Mouse (Mus musculus): ENCODE measurements around the gene Kmt2e. TPM values are rescaled to one million over a fixed set of nuclear protein-coding genes. Genes with fewer than 3 reads are reported as not detected.

Kmt2e gene
- polyA plus RNA-seq, 2 experiments: 8.0 to 24.7 TPM

GRCm38 (mm10) chr5:23394366-23395145, 39.7 kb upstream of the Kmt2e start:
- Histone ChIP-seq H3K4me2 (ENCODE audit: low read depth) (no peak overlapping the region), H3K27me3 (ENCODE audit: control insufficient read depth, insufficient read depth, low read length) (no peaks in the 10 kb centered on the region), H3K9ac (replicated peaks) (no peak overlapping the region), H3K36me3 (replicated peaks; ENCODE audit: control insufficient read depth, insufficient read depth, low read depth) (no peaks in the 10 kb centered on the region), H3K9me3 (ENCODE audit: control insufficient read depth, low read length) (no peaks in the 10 kb centered on the region), H3K27ac (no peak overlapping the region), H3K4me1 (replicated peaks; ENCODE audit: control insufficient read depth in 2 of 2, insufficient read depth in 2 of 2, low read length in 1 of 2) (no peaks in the 10 kb centered on the region), H3K4me3 (ENCODE audit: insufficient read depth in 1 of 2, low read depth in 2 of 2, low read length in 2 of 2) (no peak overlapping the region)
- WGBS (ENCODE audit: insufficient replicate concordance): 33% methylated on average over 3 of the region's 3 CpGs
- TF ChIP-seq EP300 (IDR thresholded peaks at IDR 0.05; ENCODE audit: low read depth) (no peak), CTCF (IDR thresholded peaks at IDR 0.05; ENCODE audit: low read depth) (no peak)
- no peak for ATAC-seq (ENCODE audit: insufficient read depth)
- no peak for DNase-seq (ENCODE audit: low read depth in 3 of 3, low spot score in 3 of 3)

GRCm38 (mm10) chr5:23395721-23396120, 38.5 kb upstream of the Kmt2e start:
- TF ChIP-seq CTCF (IDR thresholded peaks at IDR 0.05; ENCODE audit: low read depth) (no peak), EP300 (IDR thresholded peaks at IDR 0.05; ENCODE audit: low read depth) (no peak)
- no peak overlapping the region for H3K27ac ChIP-seq
- no peaks in the 10 kb centered on the region for H3K36me3 ChIP-seq (replicated peaks; ENCODE audit: control insufficient read depth, insufficient read depth, low read depth)
- WGBS (ENCODE audit: insufficient replicate concordance): 40% methylated on average over 3 of the region's 3 CpGs
- no peaks in the 10 kb centered on the region for H3K9me3 ChIP-seq (ENCODE audit: control insufficient read depth, low read length)
- no peak overlapping the region for H3K4me3 ChIP-seq (ENCODE audit: insufficient read depth in 1 of 2, low read depth in 2 of 2, low read length in 2 of 2)
- ATAC-seq (ENCODE audit: insufficient read depth): no peak
- no peak overlapping the region for H3K4me2 ChIP-seq (ENCODE audit: low read depth)
- no peaks in the 10 kb centered on the region for H3K27me3 ChIP-seq (ENCODE audit: control insufficient read depth, insufficient read depth, low read length)
- no peaks in the 10 kb centered on the region for H3K4me1 ChIP-seq (replicated peaks; ENCODE audit: control insufficient read depth in 2 of 2, insufficient read depth in 2 of 2, low read length in 1 of 2)
- DNase-seq (ENCODE audit: low read depth in 3 of 3, low spot score in 3 of 3): no peak
- H3K9ac ChIP-seq (replicated peaks): no peak overlapping the region

DNA sequence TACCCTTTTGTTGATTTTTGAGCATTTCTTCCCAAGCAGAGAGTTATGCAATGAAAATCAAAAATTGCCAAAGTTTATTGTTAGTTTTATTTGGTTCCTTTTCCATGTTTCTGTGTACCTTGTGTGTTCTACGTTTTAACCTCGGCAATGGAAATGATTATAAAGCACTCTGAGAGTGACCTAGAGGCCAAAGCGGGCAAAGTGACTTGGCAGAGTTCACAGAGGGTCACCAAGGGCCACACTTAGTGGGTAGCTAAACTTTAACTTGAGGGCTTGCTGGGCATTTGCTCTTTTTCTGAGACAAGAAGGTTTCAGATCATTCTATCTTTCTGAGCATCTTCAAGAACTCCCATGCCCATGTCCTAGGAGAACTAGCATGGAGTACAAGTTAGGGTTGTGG, 37.5 kb upstream of the Kmt2e start:
- ATAC-seq (ENCODE audit: insufficient read depth) (no peak), DNase-seq (ENCODE audit: low read depth in 3 of 3, low spot score in 3 of 3) (no peak)
- Histone ChIP-seq H3K36me3 (replicated peaks; ENCODE audit: control insufficient read depth, insufficient read depth, low read depth) (no peaks in the 10 kb centered on the region), H3K27ac (no peak overlapping the region), H3K9me3 (ENCODE audit: control insufficient read depth, low read length) (no peaks in the 10 kb centered on the region), H3K4me3 (ENCODE audit: insufficient read depth in 1 of 2, low read depth in 2 of 2, low read length in 2 of 2) (no peak overlapping the region), H3K27me3 (ENCODE audit: control insufficient read depth, insufficient read depth, low read length) (no peaks in the 10 kb centered on the region), H3K9ac (replicated peaks) (no peak overlapping the region), H3K4me2 (ENCODE audit: low read depth) (no peak overlapping the region), H3K4me1 (replicated peaks; ENCODE audit: control insufficient read depth in 2 of 2, insufficient read depth in 2 of 2, low read length in 1 of 2) (no peaks in the 10 kb centered on the region)
- TF ChIP-seq EP300 (IDR thresholded peaks at IDR 0.05; ENCODE audit: low read depth) (no peak), CTCF (IDR thresholded peaks at IDR 0.05; ENCODE audit: low read depth) (no peak)
- WGBS (ENCODE audit: insufficient replicate concordance): 59% methylated on average over 3 of the region's 3 CpGs

- no peaks in the 10 kb centered on the region for H3K36me3 ChIP-seq (replicated peaks; ENCODE audit: control insufficient read depth, insufficient read depth, low read depth)
- no peak overlapping the region for H3K4me2 ChIP-seq (ENCODE audit: low read depth)
- H3K4me3 ChIP-seq (ENCODE audit: insufficient read depth in 1 of 2, low read depth in 2 of 2, low read length in 2 of 2): no peak overlapping the region
- H3K4me1 ChIP-seq (replicated peaks; ENCODE audit: control insufficient read depth in 2 of 2, insufficient read depth in 2 of 2, low read length in 1 of 2): no peaks in the 10 kb centered on the region
- WGBS (ENCODE audit: insufficient replicate concordance): 79% methylated on average over 3 of the region's 3 CpGs
- H3K9ac ChIP-seq (replicated peaks): no peak overlapping the region
- H3K27me3 ChIP-seq (ENCODE audit: control insufficient read depth, insufficient read depth, low read length): no peaks in the 10 kb centered on the region
- TF ChIP-seq EP300 (IDR thresholded peaks at IDR 0.05; ENCODE audit: low read depth): no peak
- no peak for TF ChIP-seq CTCF (IDR thresholded peaks at IDR 0.05; ENCODE audit: low read depth)
- ATAC-seq (ENCODE audit: insufficient read depth) (no peak), DNase-seq (ENCODE audit: low read depth in 3 of 3, low spot score in 3 of 3) (no peak)
- H3K9me3 ChIP-seq (ENCODE audit: control insufficient read depth, low read length): no peaks in the 10 kb centered on the region
- no peak overlapping the region for H3K27ac ChIP-seq
These were observed 34.1 kb upstream of the Kmt2e start for GRCm38 (mm10) chr5:23400156-23400555.

DNA sequence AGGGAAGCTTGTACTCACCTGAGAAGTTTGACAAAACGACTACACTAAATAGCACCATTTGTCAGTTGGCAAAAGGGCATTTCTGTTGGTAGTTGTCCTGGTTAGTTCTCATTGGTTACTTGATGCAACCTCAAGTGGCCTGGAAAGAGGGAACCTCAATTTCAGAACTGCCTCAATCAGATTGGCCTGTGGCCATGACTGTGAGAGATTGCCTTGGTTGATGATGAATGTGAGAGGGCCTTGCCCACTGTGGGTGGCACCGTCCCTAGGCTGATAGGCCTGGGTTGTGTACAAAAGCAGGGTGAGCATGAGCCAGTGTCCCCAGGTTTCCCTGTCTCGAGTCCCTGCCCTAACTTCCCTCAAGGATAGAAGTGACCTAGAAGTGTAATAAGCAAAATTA, 33.4 kb upstream of the Kmt2e start:
- Histone ChIP-seq H3K9me3 (ENCODE audit: control insufficient read depth, low read length) (no peaks in the 10 kb centered on the region), H3K27me3 (ENCODE audit: control insufficient read depth, insufficient read depth, low read length) (no peaks in the 10 kb centered on the region), H3K27ac (no peak overlapping the region), H3K4me3 (ENCODE audit: insufficient read depth in 1 of 2, low read depth in 2 of 2, low read length in 2 of 2) (no peak overlapping the region), H3K4me2 (ENCODE audit: low read depth) (no peak overlapping the region), H3K36me3 (replicated peaks; ENCODE audit: control insufficient read depth, insufficient read depth, low read depth) (no peaks in the 10 kb centered on the region), H3K9ac (replicated peaks) (no peak overlapping the region), H3K4me1 (replicated peaks; ENCODE audit: control insufficient read depth in 2 of 2, insufficient read depth in 2 of 2, low read length in 1 of 2) (no peaks in the 10 kb centered on the region)
- ATAC-seq (ENCODE audit: insufficient read depth) (no peak), DNase-seq (ENCODE audit: low read depth in 3 of 3, low spot score in 3 of 3) (no peak)
- TF ChIP-seq EP300 (IDR thresholded peaks at IDR 0.05; ENCODE audit: low read depth) (no peak), CTCF (IDR thresholded peaks at IDR 0.05; ENCODE audit: low read depth) (no peak)
- 65% methylated on average over 3 of the region's 3 CpGs for WGBS (ENCODE audit: insufficient replicate concordance)
